Mouse (Mus musculus) testis, postnatal 10 days (tissue): Measurements from ENCODE around the gene Alox15.
"Not testable (repeated sequence)": the region's sequence is repeated elsewhere in the genome, so short reads cannot be mapped to it uniquely, and the experiment has no call there.

Experiments
- DNase-seq: peaks from one replicate; pipeline ENCODE4 v3.0.0; 2021; ENCODE audit warnings: low spot score

The Alox15 gene

DNA sequence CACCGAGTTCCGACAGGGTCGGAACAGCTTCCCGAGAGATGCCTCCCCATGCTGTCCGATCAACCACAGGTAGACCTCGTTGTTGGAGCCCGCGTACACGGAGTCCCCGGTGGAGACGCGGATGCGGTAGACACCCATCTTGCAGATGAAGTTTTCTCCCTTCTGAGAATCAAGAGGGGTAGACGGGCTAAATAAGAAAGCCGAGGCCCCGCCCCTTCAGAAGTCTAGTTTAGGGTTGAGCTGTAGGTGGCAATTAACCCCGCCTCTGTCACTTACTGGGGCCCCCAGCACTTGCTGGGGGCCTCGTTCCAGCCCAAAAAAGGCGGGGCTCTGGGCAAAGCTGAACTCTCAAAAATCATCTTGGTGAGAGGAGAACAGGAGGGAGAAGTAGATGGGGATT, at the start of gene Alox15:
Gene Alox15, minus strand, starts transcription at position 164 of the 400 bp plus-strand sequence.
- no peak for DNase-seq

DNA sequence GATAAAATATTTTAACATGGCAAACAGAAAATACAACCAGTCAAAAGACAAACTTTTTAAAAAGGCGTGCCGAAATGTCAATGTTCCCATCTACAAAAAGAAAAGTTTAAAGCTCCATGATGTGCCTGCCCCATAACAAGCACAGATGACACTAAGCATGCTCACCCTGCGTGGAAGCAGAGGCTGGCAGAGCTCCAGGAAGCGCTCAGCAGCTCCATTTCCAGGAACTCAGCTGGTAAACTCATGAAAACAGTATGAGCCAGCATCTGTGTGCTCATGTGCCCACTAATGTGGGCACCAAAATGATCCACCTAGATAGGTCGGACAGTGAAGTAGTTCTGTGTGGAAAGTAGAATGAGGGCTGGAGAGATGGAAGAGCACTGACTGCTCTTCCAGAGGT, 37.6 kb upstream of the Alox15 start:
- DNase-seq: no peak

DNA sequence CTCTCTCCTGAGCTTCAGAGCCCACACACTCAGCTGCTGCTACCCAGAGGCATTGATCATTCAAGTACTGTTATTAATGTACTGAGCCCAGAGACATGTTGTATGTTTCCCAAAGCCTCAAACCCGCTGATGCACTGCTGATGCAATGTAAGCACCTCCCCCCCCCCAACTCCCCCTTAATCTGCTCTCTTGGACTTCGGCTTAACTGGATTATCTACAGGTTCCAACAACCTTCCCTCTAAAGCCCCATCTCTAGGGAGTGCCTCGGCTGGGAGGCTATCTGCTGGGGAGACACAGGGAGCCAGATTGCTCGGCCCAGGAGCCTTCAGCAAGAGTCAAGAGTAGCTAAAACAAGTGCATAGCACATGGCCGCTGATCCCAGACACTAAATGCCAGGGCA, 35.6 kb upstream of the Alox15 start:
- DNase-seq: peak; percentile 36

DNA sequence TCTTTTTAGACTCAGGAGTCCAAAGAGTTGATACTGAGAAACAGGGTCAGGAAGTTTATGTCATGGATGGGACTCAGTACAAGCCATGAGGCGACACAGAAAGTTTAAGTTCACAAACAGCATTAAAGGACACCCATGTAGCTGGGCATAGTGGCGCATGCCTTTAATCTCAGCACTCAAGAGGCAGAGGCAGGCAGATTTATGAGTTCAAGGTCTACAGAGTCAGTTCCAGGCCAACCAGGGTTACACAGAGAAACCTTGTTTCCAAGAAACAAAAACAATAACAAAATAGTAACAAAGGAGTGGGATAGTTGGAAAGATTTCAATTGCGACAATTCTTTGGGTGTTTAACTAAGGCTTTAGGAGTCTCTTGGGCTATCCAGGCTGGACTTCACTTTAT, 32.3 kb upstream of the Alox15 start:
- DNase-seq: peak; percentile 22

- DNase-seq: peak; percentile 3
Observed at GRCm38 (mm10) chr11:70381330-70381729, 29.5 kb upstream of the Alox15 start.

DNA sequence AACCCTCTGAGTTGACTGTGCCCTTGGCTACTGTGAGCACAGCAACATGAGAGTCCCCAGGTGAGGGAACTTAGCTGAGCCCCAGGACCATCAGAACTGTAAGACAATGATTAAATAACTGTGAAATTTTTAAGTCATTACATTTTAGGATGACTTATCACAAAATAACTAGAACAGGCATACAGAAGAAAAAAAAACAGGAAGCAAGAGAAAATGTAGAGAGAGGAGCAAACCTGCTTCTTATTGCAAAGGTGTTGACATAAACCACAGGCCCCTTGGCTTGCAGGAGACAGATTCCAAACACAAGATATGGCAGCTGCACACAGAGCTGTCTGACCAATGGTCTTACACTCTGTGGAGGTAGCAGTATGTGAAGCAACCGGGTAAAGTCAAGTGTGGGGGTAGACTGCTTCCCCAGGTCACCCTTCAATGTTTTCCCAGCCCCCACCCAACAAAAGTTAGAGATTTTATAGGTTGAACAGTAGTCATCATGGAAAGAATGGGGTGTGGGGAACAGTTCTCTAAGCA, 28.7 kb upstream of the Alox15 start:
- no peak for DNase-seq

- DNase-seq: no peak
Observed at GRCm38 (mm10) chr11:70376054-70376453, 24.2 kb upstream of the Alox15 start.

- DNase-seq: no peak
Observed at GRCm38 (mm10) chr11:70374302-70374701, 22.5 kb upstream of the Alox15 start.

GRCm38 (mm10) chr11:70372849-70373557, 21.2 kb upstream of the Alox15 start:
- DNase-seq: no peak

GRCm38 (mm10) chr11:70372396-70372795, 20.6 kb upstream of the Alox15 start:
- DNase-seq: no peak

DNA sequence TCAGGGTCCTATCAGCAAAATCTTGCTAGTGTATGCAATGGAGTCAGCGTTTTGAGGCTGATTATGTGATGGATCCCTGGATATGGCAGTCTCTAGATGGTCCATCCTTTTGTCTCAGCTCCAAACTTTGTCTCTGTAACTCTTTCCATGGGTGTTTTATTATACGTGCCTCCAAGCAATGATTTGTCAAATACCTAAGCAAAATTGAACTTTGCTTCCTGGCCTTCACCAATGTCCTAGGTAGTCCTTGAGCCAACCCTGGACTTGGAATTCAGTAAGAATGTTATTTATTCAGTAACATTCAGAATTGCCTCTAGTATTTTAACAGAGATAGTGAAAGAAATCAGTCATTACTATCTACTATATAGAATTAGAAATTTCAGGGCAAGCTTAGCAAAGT, 16.8 kb upstream of the Alox15 start:
- not testable (repeated sequence) for DNase-seq

GRCm38 (mm10) chr11:70367701-70368100, 15.9 kb upstream of the Alox15 start:
- DNase-seq: not testable (repeated sequence)

GRCm38 (mm10) chr11:70348630-70349029, 3.2 kb downstream of the Alox15 start:
- no peak for DNase-seq

GRCm38 (mm10) chr11:70347861-70348260, 4.0 kb downstream of the Alox15 start:
- no peak for DNase-seq

GRCm38 (mm10) chr11:70345546-70345945, 6.3 kb downstream of the Alox15 start:
- DNase-seq: no peak

DNA sequence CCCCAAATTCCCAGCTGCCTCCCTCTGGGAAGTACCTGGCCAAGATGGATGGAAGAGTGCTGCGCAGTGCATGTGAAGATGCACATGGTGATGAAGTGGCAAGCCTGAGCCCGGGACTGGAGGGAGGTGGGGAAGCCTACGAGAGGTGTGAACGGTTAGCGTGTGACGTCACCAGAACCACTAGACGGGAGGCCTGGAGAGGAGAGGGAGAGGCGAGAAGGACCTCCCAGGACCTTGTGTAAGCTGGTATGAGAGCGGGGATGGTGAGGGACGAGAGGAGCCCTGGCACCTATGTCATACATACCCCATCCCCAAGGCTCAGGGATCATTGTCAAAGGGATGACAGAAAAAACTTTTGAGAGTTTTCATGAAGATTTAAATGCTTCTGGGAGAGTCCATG, 6.8 kb downstream of the Alox15 start:
- DNase-seq: no peak

DNA sequence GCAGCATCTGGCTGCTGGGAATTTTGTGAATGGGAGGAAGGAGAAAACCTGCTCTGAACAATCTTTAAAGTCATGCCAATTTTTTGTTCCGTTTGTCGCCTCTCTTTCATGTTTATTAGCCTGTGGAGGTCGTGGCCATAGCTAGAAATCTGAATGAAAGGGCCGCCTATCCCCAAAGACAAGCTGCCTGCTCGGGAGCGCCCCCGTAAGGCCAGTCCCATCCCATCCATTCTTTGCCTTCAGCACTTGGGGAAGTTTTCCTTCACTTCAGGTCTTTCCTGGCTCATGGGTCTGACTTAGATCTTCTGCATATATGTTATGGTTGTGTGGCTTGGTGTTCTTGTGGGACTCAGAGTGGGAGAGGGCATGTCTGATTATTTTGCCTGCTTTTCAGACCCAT, 12.3 kb downstream of the Alox15 start:
- DNase-seq: no peak

DNA sequence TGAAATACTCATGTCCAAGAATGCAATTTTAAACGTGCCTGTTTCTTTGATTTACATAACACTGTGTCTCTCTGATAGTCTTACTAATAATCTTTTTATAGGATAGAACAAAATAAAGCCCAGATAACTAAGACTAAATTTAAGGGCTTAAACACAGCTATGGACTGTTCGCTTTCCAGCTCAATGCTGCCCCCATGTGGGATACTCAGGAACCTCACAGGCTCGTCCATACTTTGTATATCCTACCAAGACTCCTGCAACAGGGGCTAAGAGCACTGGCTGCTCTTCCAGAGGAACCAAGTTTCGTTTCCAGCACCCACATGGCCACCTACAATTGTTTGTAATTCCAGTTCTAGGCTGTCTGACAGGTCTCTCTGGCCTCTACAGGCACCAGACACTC, 17.4 kb downstream of the Alox15 start:
- DNase-seq: peak; percentile 86

DNA sequence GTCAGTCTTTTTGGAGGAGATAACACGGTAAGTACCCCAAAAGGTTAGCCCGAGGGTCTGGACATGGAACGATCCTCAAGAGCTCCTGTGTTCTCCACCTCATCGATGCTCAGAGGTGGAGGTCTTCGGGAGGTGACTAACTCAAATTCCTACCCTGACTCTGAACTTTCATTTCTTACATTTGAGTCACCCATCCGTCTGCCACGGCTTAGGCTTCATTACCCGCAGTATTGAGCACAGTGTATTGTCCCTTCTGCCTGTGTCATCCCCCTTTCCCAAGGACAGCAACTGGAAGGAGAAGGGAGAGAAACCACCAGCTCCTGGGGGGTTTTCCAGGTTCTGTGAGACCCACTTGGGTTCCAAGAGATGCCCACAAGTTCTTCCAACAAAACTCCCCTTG, 27.1 kb downstream of the Alox15 start:
- DNase-seq: no peak

DNA sequence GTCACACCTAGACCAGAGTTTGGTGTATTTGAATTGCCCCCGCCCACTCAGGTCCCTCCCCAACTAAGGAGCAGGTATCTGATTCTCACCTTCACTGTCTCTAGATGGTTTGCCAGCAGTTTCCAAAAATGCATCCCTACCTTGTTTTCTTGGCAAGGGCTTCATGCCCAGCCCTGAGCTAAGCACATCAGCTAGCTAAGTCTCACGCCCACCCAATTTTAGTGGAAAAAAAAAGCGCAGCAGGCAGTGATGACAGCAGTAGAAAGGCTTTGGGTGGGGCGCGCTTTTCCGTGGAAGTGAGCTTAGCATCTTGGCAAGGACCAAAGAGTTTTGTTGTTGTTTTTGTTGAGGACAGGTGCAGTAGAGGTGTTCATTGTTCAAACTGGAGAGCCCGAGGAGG, 29.3 kb downstream of the Alox15 start, which contains the start of gene Alox12e:
Gene Alox12e, minus strand, starts transcription at position 101 of the 400 bp plus-strand sequence.
- no peak for DNase-seq

DNA sequence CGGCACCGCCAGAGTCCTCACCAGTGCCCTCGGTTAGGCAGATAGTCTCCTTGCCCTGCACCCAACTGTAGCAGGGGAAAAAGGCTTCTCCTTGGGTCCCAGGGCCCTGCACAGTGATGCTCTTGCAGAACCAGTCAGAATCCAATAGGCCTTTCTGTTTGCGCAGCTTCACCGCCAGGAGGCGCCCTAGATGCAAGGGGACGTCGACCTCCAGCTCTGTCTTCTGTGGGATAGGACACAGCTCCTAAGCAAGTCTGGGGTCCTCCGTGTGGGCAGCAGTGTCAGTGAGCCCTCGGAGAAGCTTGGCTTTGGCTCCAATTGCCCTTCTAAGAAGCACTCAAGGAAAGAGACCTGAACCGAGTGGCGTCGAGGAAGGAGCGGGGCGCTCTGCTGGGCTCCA, 30.2 kb downstream of the Alox15 start:
- peak; percentile 84 for DNase-seq

- peak; percentile 55 for DNase-seq
Observed at GRCm38 (mm10) chr11:70319614-70320013, 32.2 kb downstream of the Alox15 start.

DNA sequence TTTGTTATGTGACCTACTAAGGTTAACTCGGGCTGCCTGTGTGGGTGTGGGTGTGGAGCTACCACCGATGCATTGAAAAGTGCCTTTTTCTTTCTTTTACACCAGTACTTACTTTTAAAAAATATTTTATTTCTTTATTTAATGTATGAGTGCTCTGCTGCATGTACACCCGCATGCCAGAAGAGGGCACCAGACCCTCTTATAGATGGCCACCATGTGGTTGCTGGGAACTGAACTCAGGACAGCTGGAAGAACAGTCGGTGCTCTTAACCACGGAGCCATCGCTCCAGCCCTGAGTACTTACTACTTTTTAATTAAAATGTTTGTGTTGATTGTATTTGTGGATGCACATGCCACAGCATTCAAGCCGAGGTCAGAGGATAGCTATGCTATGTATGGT, 38.0 kb downstream of the Alox15 start:
- DNase-seq: no peak

- DNase-seq: no peak
Observed at GRCm38 (mm10) chr11:70309341-70309740, 42.5 kb downstream of the Alox15 start.
